In the genomic region with DNA sequence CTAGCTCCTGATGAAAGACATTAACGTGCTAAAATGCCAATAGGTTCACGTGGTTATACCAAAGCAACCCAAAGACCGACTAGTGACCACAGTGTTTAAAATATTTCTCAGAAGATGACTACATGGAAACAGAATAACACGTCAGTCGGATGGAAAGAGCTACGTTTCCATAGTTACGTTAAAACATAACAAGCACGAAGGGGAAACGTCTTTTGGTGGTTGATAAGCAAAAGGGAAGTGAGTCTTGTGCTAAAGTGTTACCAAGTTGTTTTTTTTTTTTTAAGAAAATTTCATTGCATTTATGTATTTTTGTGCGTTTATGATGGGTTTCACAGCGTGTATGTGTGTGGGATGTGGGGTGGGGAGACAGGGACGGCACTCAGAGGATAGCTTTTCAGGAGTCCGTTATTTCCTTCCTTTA, we compare ENCODE assay signal across 13 mouse cellular contexts. TPM values are rescaled to one million over a fixed set of nuclear protein-coding genes. Genes with fewer than 3 reads are reported as not detected.
DNase-seq lines count a peak whose midpoint lies in the region; ATAC-seq and TF ChIP-seq lines count a peak whose summit lies in the region.
"Had no signal": no experiment of that assay in that cellular context is flagged by ENCODE, and none has a peak within 500 bp of the region (broad histone marks: within the 10 kb centered on the region; RNA-seq: fewer than 3 reads in every experiment).

No protein-coding gene starts in this region.

- WGBS in forebrain, postnatal 0 days = 63% methylated on average over 13 of the region's 13 CpGs
- 83% methylated on average over 13 of the region's 13 CpGs for WGBS in forebrain, embryonic 14.5 days
- 9% methylated on average over 13 of the region's 13 CpGs for WGBS in liver, embryonic 13.5 days (ENCODE audit: insufficient replicate concordance)

- no peak for TF ChIP-seq CTCF in forebrain, postnatal 0 days (IDR thresholded peaks at IDR 0.05; ENCODE audit: low read depth)

- no peak for ATAC-seq in forebrain, postnatal 0 days
- ATAC-seq in forebrain, embryonic 14.5 days = no peak
- ATAC-seq in liver, embryonic 13.5 days (ENCODE audit: low read depth) = no peak

- no peak overlapping the region for H3K4me3 ChIP-seq in forebrain, postnatal 0 days (ENCODE audit: low read depth, low read length)
- H3K4me3 ChIP-seq in forebrain, embryonic 14.5 days (ENCODE audit: low read depth, low read length) = no peak overlapping the region
- H3K4me3 ChIP-seq in liver, embryonic 13.5 days (replicated peaks) = no peak overlapping the region
- H3K4me3 ChIP-seq: forebrain, embryonic 12.5 days; hindbrain, embryonic 13.5 days; limb, embryonic 15.5 days; neural tube, embryonic 13.5 days; stomach, embryonic 15.5 days had no signal

- no peaks in the 10 kb centered on the region for H3K9me3 ChIP-seq in forebrain, postnatal 0 days (ENCODE audit: low read length)
- H3K9me3 ChIP-seq in forebrain, embryonic 14.5 days (replicated peaks; ENCODE audit: control insufficient read depth, low read length) = no peaks in the 10 kb centered on the region
- H3K9me3 ChIP-seq in liver, embryonic 13.5 days (replicated peaks) = no peaks in the 10 kb centered on the region
- H3K9me3 ChIP-seq: forebrain, embryonic 12.5 days; hindbrain, embryonic 13.5 days; limb, embryonic 15.5 days; neural tube, embryonic 13.5 days; stomach, embryonic 15.5 days had no signal

- H3K4me2 ChIP-seq in forebrain, postnatal 0 days (ENCODE audit: low read depth) = no peak overlapping the region
- H3K4me2 ChIP-seq in forebrain, embryonic 14.5 days (ENCODE audit: low read length) = no peak overlapping the region
- peak overlapping the region; percentile 48 for H3K4me2 ChIP-seq in liver, embryonic 13.5 days
- H3K4me2 ChIP-seq: forebrain, embryonic 12.5 days; hindbrain, embryonic 13.5 days; limb, embryonic 15.5 days; neural tube, embryonic 13.5 days; stomach, embryonic 15.5 days had no signal

- peak; percentile 35 for DNase-seq in forebrain, postnatal 0 days
- DNase-seq in forebrain, embryonic 14.5 days (ENCODE audit: low spot score) = no peak
- peak; percentile 51 for DNase-seq in spleen, adult 12 weeks (ENCODE audit: low spot score)
- DNase-seq in spleen, postnatal 14 days (ENCODE audit: low spot score in 2 of 2) = no peak
- peak; percentile 29 for DNase-seq in liver, embryonic 13.5 days
- DNase-seq in spleen, postnatal 10 days (ENCODE audit: low spot score in 2 of 2) = peak; percentile 37 to 65
- DNase-seq in gastrocnemius, adult 18-20 months (ENCODE audit: low spot score) = no peak
- DNase-seq in frontal cortex, adult 2 months (ENCODE audit: extremely low spot score in 1 of 2, low spot score in 1 of 2) = no peak

- no peak overlapping the region for H3K27ac ChIP-seq in forebrain, postnatal 0 days (ENCODE audit: low read depth, low read length)
- no peak overlapping the region for H3K27ac ChIP-seq in forebrain, embryonic 14.5 days (ENCODE audit: low read depth, low read length)
- H3K27ac ChIP-seq in liver, embryonic 13.5 days = peak overlapping the region; percentile 98
- H3K27ac ChIP-seq: forebrain, embryonic 12.5 days; hindbrain, embryonic 13.5 days; limb, embryonic 15.5 days; neural tube, embryonic 13.5 days; stomach, embryonic 15.5 days had no signal

- H3K9ac ChIP-seq in forebrain, postnatal 0 days = no peak overlapping the region
- H3K9ac ChIP-seq in forebrain, embryonic 14.5 days (ENCODE audit: low read length) = no peak overlapping the region
- H3K9ac ChIP-seq in liver, embryonic 13.5 days = peak overlapping the region; percentile 56
- H3K9ac ChIP-seq: forebrain, embryonic 12.5 days; hindbrain, embryonic 13.5 days; limb, embryonic 15.5 days; neural tube, embryonic 13.5 days; stomach, embryonic 15.5 days had no signal

- H3K27me3 ChIP-seq in forebrain, postnatal 0 days (ENCODE audit: insufficient read depth, low read length) = no peaks in the 10 kb centered on the region
- no peaks in the 10 kb centered on the region for H3K27me3 ChIP-seq in forebrain, embryonic 14.5 days (replicated peaks; ENCODE audit: control insufficient read depth, insufficient read depth, low read length)
- no peaks in the 10 kb centered on the region for H3K27me3 ChIP-seq in liver, embryonic 13.5 days
- H3K27me3 ChIP-seq: forebrain, embryonic 12.5 days; hindbrain, embryonic 13.5 days; limb, embryonic 15.5 days; neural tube, embryonic 13.5 days; stomach, embryonic 15.5 days had no signal

- H3K36me3 ChIP-seq in forebrain, postnatal 0 days (ENCODE audit: insufficient read depth) = no peaks in the 10 kb centered on the region
- H3K36me3 ChIP-seq in forebrain, embryonic 14.5 days (ENCODE audit: control insufficient read depth, insufficient read depth, low read length) = no peaks in the 10 kb centered on the region
- H3K36me3 ChIP-seq in liver, embryonic 13.5 days = no peaks in the 10 kb centered on the region
- H3K36me3 ChIP-seq: forebrain, embryonic 12.5 days; hindbrain, embryonic 13.5 days; limb, embryonic 15.5 days; neural tube, embryonic 13.5 days; stomach, embryonic 15.5 days had no signal

- H3K4me1 ChIP-seq in forebrain, postnatal 0 days (ENCODE audit: insufficient read depth) = peaks cover 3% of the 10 kb centered on the region; the same call in 1 of the 2 replicates
- no peaks in the 10 kb centered on the region for H3K4me1 ChIP-seq in forebrain, embryonic 14.5 days (ENCODE audit: control insufficient read depth, insufficient read depth, low read length)
- H3K4me1 ChIP-seq in liver, embryonic 13.5 days (replicated peaks) = peaks cover 76% of the 10 kb centered on the region
- H3K4me1 ChIP-seq: hindbrain, embryonic 13.5 days; neural tube, embryonic 13.5 days; stomach, embryonic 15.5 days had no signal

RNA-seq across cellular contexts. Expression of a gene that starts 21.8 kb away (rescaled TPM):
- 10.5 and 18.5 TPM in 2 replicates for total RNA-seq in forebrain, postnatal 0 days (2014; rRNA removed)
- polyA plus RNA-seq in forebrain, postnatal 0 days (2015; fragmentation: Nextera tagmentation; extraction: Ambion mirVana) = 2.8 and 5.2 TPM in 2 replicates
- polyA plus RNA-seq in forebrain, embryonic 14.5 days (2014; fragmentation: Nextera tagmentation; extraction: Ambion mirVana) = 7.5 and 8.1 TPM in 2 replicates
- polyA plus RNA-seq in liver, embryonic 13.5 days (2015; fragmentation: Nextera tagmentation; extraction: Ambion mirVana) = 24.1 and 27.0 TPM in 2 replicates
- 1 to 10 TPM; 1.6 to 2.5 TPM for total RNA-seq in gastrocnemius, adult 18-20 months (2021)
- polyA plus RNA-seq in frontal cortex, adult 2 months (2012; rRNA removed) = 32.3 and 32.5 TPM in 2 replicates

RNA-seq across cellular contexts. Expression of a gene that starts 51.8 kb away (rescaled TPM):
- total RNA-seq in forebrain, postnatal 0 days (2014; rRNA removed) = 212 and 236 TPM in 2 replicates
- polyA plus RNA-seq in forebrain, postnatal 0 days (2015; fragmentation: Nextera tagmentation; extraction: Ambion mirVana) = 449 and 471 TPM in 2 replicates
- 410 and 427 TPM in 2 replicates for polyA plus RNA-seq in forebrain, embryonic 14.5 days (2014; fragmentation: Nextera tagmentation; extraction: Ambion mirVana)
- polyA plus RNA-seq in liver, embryonic 13.5 days (2015; fragmentation: Nextera tagmentation; extraction: Ambion mirVana) = 254 and 265 TPM in 2 replicates
- total RNA-seq in gastrocnemius, adult 18-20 months (2021) = 10 to 100 TPM; 93.9 to 96.6 TPM
- 171 and 217 TPM in 2 replicates for polyA plus RNA-seq in frontal cortex, adult 2 months (2012; rRNA removed)

Comparison
In these comparisons a context has a peak if more than half of its experiments do, and no peak if none do; other contexts are left out.
1. DNase-seq: peak in forebrain, postnatal 0 days (single experiment), spleen, adult 12 weeks (single experiment), liver, embryonic 13.5 days (single experiment) and spleen, postnatal 10 days (2 of 2); none in forebrain, embryonic 14.5 days (single experiment), spleen, postnatal 14 days (0 of 2), gastrocnemius, adult 18-20 months (single experiment) and frontal cortex, adult 2 months (0 of 2).